Mouse (Mus musculus): ENCODE results near the gene Hebp1. TPM values are rescaled to one million over a fixed set of nuclear protein-coding genes. Genes with fewer than 3 reads are reported as not detected.

The Hebp1 gene
- polyA plus RNA-seq, 1 experiment from 2014 or later: 10.2 TPM

DNA sequence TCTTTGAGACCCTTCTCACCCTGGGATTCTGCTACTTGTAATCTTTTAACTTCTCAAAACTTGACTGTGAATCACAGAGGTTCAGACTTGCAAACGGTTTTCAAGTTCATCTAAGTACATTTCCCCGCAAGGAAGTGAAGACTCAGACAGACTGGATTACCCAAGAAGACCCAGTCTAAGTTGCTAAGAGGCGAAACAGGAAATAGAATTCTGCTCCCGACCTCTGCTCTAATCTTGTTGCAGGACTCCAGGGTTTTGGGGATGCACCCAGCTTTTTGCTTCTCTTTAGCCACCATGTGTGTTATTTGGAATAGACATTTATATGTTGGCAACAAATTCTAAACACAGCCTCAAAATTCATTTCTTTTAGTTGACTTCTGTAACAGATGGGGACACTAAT, 36.5 kb downstream of the Hebp1 start:
- Histone ChIP-seq H3K4me1 (replicated peaks) (peaks cover 11% of the 10 kb centered on the region; the same call in 1 of the 2 replicates), H3K4me3 (no peak overlapping the region), H3K9me3 (replicated peaks) (no peaks in the 10 kb centered on the region), H3K27ac (no peak overlapping the region), H3K27me3 (no peaks in the 10 kb centered on the region), H3K9ac (no peak overlapping the region), H3K36me3 (no peaks in the 10 kb centered on the region), H3K4me2 (no peak overlapping the region)
- ATAC-seq (replicated peaks; ENCODE audit: insufficient number of reproducible peaks, insufficient read depth, low FRiP score, low read depth): no peak
- whole genome bisulfite sequencing: 58% methylated on average over 4 of the region's 4 CpGs

DNA sequence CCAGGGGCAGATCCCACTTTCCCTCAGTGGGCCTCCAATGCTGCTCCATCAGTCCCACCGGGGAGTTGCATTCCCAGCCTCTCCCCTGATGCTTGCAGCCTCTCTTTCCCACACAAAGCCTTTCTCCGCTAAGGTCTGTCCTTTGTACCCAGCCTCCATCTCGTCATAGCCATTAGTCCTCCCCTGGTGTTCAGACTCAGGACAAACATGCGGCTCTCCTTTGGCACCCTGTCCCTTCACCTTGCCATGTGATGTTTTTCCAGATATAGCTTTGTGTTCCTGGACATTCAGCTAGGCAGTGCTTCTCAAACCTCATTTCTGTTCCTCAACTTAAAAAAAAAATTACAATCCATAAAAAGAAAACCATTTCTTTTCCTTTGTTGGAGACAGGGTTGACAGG, 39.3 kb downstream of the Hebp1 start:
- H3K36me3 ChIP-seq: no peaks in the 10 kb centered on the region
- no peak overlapping the region for H3K4me2 ChIP-seq
- no peak overlapping the region for H3K9ac ChIP-seq
- 65% methylated on average over 4 of the region's 4 CpGs for WGBS
- ATAC-seq (replicated peaks; ENCODE audit: insufficient number of reproducible peaks, insufficient read depth, low FRiP score, low read depth): no peak
- no peaks in the 10 kb centered on the region for H3K27me3 ChIP-seq
- H3K9me3 ChIP-seq (replicated peaks): no peaks in the 10 kb centered on the region
- H3K27ac ChIP-seq: no peak overlapping the region
- peaks cover 10% of the 10 kb centered on the region; the same call in 1 of the 2 replicates for H3K4me1 ChIP-seq (replicated peaks)
- no peak overlapping the region for H3K4me3 ChIP-seq

DNA sequence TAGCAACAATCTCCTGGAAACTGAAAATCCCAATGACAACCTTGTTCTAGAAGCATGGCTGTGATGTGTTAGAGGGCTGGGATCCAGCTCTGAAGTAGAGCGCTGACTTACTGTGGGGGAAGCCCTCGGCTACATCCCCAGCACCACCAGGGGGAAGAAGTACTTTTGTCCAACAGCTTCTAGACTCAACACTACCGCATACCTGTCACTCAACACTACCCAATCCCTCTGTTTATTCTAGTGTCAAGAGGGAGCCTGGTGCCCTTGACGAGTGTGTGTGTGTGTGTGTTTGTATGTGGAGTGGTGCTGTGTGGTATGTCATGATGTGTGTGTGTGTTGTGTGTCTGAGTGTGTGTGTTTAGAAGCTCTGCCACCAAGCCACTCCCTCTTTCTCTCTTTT, 40.3 kb downstream of the Hebp1 start:
- no peak overlapping the region for H3K4me3 ChIP-seq
- peaks cover 8% of the 10 kb centered on the region; the same call in 1 of the 2 replicates for H3K4me1 ChIP-seq (replicated peaks)
- ATAC-seq (replicated peaks; ENCODE audit: insufficient number of reproducible peaks, insufficient read depth, low FRiP score, low read depth): 0 out of 2 replicates have a peak, but pooled peaks have one; percentile 35
- no peaks in the 10 kb centered on the region for H3K9me3 ChIP-seq (replicated peaks)
- no peak overlapping the region for H3K9ac ChIP-seq
- H3K27me3 ChIP-seq: no peaks in the 10 kb centered on the region
- 40% methylated on average over 4 of the region's 4 CpGs for WGBS
- H3K36me3 ChIP-seq: no peaks in the 10 kb centered on the region
- H3K27ac ChIP-seq: no peak overlapping the region
- no peak overlapping the region for H3K4me2 ChIP-seq

DNA sequence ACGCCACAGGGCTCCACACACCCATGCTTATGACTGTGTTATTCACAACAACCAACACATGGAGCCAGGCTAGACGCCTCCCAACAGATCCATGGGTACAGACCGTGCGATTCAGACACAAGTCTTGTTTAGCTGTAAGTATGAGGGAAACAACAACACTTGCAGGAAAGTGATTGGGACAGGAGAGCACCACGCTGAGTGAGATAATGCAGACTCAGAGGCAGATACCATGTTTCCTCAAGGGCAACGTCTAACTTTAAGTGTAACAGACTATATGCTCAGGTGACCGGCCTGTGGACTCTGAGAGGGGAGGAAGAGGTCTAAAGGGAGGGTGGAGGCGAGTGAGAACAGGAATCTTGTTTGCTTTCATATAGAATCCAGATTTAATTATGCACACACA, 41.2 kb downstream of the Hebp1 start:
- H3K9ac ChIP-seq: no peak overlapping the region
- peaks cover 8% of the 10 kb centered on the region; the same call in 1 of the 2 replicates for H3K4me1 ChIP-seq (replicated peaks)
- H3K4me2 ChIP-seq: no peak overlapping the region; the same call in 1 of the 2 replicates
- no peak overlapping the region for H3K27ac ChIP-seq
- no peaks in the 10 kb centered on the region for H3K9me3 ChIP-seq (replicated peaks)
- no peaks in the 10 kb centered on the region for H3K27me3 ChIP-seq
- H3K36me3 ChIP-seq: no peaks in the 10 kb centered on the region
- 61% methylated on average over 8 of the region's 8 CpGs for WGBS
- ATAC-seq (replicated peaks; ENCODE audit: insufficient number of reproducible peaks, insufficient read depth, low FRiP score, low read depth): no peak
- H3K4me3 ChIP-seq: no peak overlapping the region

DNA sequence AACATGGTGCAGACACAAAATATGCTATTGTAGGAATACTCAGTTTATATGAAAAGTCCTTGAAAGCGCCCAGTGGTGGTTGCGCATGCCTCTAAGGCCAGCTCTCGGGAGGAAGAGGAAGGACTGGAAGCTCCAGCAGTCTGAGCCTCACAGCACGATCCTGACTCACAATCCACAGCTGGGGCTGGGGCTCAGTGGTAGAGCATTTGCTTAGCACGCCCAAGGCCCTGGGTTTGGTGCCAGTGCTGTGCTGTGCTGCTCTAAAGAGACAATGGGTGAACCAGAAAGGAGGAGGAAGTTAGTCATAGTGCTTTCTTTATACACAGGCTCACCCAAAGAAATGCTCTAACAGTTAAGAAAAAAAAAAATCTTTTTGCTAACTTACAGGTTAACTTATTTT, 44.1 kb downstream of the Hebp1 start:
- no peaks in the 10 kb centered on the region for H3K9me3 ChIP-seq (replicated peaks)
- H3K9ac ChIP-seq: no peak overlapping the region
- H3K4me2 ChIP-seq: no peak overlapping the region
- no peak for ATAC-seq (replicated peaks; ENCODE audit: insufficient number of reproducible peaks, insufficient read depth, low FRiP score, low read depth)
- peaks cover 5% of the 10 kb centered on the region; the same call in 1 of the 2 replicates for H3K27me3 ChIP-seq
- no peak overlapping the region for H3K27ac ChIP-seq
- no peaks in the 10 kb centered on the region for H3K36me3 ChIP-seq
- no peak overlapping the region for H3K4me3 ChIP-seq
- peaks cover 8% of the 10 kb centered on the region; the same call in 1 of the 2 replicates for H3K4me1 ChIP-seq (replicated peaks)
- 82% methylated on average over 5 of the region's 5 CpGs for whole genome bisulfite sequencing

DNA sequence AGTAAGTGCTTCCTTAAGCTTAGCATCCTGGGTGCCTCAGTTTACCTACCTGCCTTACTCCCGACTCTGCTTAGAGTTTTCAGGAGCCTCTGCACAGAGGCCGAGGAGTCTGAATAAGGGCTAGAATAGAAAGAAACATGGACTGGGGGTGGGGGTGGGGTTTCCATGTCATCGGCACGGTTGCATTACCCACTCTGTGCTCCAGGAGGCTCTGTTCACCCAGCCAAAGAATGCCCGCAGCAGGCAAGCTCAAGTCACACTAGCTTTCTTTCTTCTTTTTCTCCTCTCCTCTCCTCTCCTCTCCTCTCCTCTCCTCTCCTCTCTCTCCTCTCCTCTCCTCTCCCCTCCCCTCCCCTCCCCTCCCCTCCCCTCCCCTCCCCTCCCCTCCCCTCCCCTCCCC, 47.5 kb downstream of the Hebp1 start:
- Histone ChIP-seq H3K4me2 (no peak overlapping the region), H3K9me3 (replicated peaks) (no peaks in the 10 kb centered on the region), H3K4me1 (replicated peaks) (no peaks in the 10 kb centered on the region), H3K27ac (no peak overlapping the region), H3K27me3 (peaks cover 5% of the 10 kb centered on the region; the same call in 1 of the 2 replicates), H3K9ac (no peak overlapping the region), H3K4me3 (no peak overlapping the region), H3K36me3 (no peaks in the 10 kb centered on the region)
- ATAC-seq (replicated peaks; ENCODE audit: insufficient number of reproducible peaks, insufficient read depth, low FRiP score, low read depth): no peak
- 22% methylated on average over 5 of the region's 5 CpGs for WGBS

DNA sequence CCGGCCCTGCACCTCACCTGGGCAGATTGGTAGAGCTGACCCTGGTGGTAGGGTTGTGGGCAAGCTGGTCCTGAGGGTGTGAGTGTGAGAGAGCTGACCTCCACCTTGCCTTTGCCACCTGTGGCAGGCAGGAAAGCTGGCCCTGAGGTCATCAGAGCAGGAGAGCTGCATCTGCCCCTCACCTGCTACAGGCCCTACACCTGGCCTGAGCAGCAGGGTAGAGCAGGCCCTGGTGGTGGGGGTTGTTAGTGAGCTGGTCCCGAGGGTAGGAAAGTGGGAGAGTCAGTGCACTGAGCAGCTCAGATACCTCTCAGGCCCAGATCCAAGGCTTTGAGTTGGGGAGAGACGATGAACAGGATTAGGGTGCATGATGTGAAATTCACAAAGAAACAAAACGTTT, 48.1 kb downstream of the Hebp1 start:
- Histone ChIP-seq H3K27ac (no peak overlapping the region), H3K9ac (no peak overlapping the region), H3K9me3 (replicated peaks) (no peaks in the 10 kb centered on the region), H3K4me1 (replicated peaks) (no peaks in the 10 kb centered on the region), H3K4me3 (no peak overlapping the region), H3K36me3 (no peaks in the 10 kb centered on the region), H3K27me3 (peaks cover 5% of the 10 kb centered on the region; the same call in 1 of the 2 replicates), H3K4me2 (no peak overlapping the region)
- ATAC-seq (replicated peaks; ENCODE audit: insufficient number of reproducible peaks, insufficient read depth, low FRiP score, low read depth): no peak; the same call in 1 of the 2 replicates
- WGBS: 73% methylated on average over 4 of the region's 4 CpGs

DNA sequence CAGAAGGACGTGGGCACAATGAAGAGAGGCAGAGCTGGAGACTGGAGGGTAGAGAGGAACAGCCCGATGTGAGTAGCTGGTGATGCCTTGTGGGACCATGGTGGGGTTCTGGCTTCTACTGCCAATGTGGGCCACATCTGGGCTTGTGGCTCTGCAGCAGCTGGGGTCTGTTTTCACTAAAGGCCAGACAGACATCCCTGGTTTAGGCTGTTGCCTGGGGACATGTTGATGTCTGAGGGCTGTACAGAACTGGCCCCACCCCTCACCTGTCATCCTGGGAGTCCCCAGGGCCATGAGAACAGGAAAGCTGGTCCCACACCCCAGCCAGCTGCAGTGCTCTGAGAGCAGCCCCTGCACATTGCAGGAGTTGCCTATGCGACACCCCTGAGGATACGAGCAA, 48.6 kb downstream of the Hebp1 start:
- H3K27me3 ChIP-seq: peaks cover 5% of the 10 kb centered on the region; the same call in 1 of the 2 replicates
- no peak overlapping the region for H3K27ac ChIP-seq

DNA sequence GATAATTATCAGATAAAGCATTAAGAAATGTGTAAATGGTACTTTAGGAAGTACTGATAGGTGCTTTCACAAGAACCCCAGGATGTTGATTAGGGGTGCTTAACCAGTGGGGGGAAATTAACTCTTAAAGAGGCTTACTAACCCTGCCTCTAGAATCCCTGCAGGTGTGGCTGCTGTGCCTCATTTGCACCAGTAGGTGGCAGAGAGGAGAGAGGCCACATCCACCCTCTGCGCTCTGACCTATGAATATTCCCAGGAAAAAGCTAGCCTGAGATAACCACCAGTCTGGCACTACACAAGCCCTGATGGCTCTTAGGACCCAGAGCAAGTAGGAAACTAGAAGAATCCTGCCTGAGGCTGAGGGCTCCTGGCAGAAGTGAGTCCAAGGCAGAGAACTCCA, 49.3 kb downstream of the Hebp1 start:
- 34% methylated on average over 1 of the region's 1 CpGs for WGBS
- no peak for ATAC-seq (replicated peaks; ENCODE audit: insufficient number of reproducible peaks, insufficient read depth, low FRiP score, low read depth)
- H3K9me3 ChIP-seq (replicated peaks): no peaks in the 10 kb centered on the region

More for the DNA sequence above, 48.6 kb downstream of the Hebp1 start:
- no peak overlapping the region for H3K9ac ChIP-seq
- no peak overlapping the region for H3K4me3 ChIP-seq
- no peaks in the 10 kb centered on the region for H3K9me3 ChIP-seq (replicated peaks)
- WGBS: 71% methylated on average over 4 of the region's 4 CpGs
- H3K4me2 ChIP-seq: no peak overlapping the region
- H3K4me1 ChIP-seq (replicated peaks): no peaks in the 10 kb centered on the region
- ATAC-seq (replicated peaks; ENCODE audit: insufficient number of reproducible peaks, insufficient read depth, low FRiP score, low read depth): no peak
- no peaks in the 10 kb centered on the region for H3K36me3 ChIP-seq

DNA sequence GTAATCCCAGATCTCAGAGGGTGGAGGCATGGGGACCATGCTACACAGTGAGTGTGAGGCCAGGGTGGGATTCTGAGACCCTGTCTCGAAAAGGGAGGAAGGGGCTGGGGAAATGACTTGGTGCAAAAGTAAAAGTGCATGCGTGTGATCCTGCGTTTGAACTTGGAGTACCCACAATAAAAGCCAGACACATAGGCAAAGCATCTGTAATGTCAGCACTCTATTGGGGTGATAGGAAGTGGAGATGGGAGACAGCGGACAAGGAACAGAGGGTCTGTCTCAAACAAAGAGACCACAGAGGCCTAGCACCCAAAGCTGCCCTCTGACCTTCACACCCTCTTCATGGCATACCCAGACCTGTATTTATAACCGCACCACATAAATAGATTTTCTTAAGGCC, 51.8 kb downstream of the Hebp1 start:
- Histone ChIP-seq H3K36me3 (no peaks in the 10 kb centered on the region), H3K4me2 (no peak overlapping the region), H3K9ac (no peak overlapping the region), H3K4me3 (no peak overlapping the region), H3K9me3 (replicated peaks) (no peaks in the 10 kb centered on the region), H3K27me3 (peaks cover 5% of the 10 kb centered on the region; the same call in 1 of the 2 replicates), H3K27ac (no peak overlapping the region), H3K4me1 (replicated peaks) (peaks cover 3% of the 10 kb centered on the region; the same call in 1 of the 2 replicates)
- no peak for ATAC-seq (replicated peaks; ENCODE audit: insufficient number of reproducible peaks, insufficient read depth, low FRiP score, low read depth)
- WGBS: 85% methylated on average over 5 of the region's 5 CpGs

More for the DNA sequence above, 49.3 kb downstream of the Hebp1 start:
- peaks cover 5% of the 10 kb centered on the region; the same call in 1 of the 2 replicates for H3K27me3 ChIP-seq
- H3K4me3 ChIP-seq: no peak overlapping the region
- no peaks in the 10 kb centered on the region for H3K36me3 ChIP-seq
- no peak overlapping the region for H3K4me2 ChIP-seq
- H3K9ac ChIP-seq: no peak overlapping the region
- H3K27ac ChIP-seq: no peak overlapping the region
- H3K4me1 ChIP-seq (replicated peaks): no peaks in the 10 kb centered on the region

DNA sequence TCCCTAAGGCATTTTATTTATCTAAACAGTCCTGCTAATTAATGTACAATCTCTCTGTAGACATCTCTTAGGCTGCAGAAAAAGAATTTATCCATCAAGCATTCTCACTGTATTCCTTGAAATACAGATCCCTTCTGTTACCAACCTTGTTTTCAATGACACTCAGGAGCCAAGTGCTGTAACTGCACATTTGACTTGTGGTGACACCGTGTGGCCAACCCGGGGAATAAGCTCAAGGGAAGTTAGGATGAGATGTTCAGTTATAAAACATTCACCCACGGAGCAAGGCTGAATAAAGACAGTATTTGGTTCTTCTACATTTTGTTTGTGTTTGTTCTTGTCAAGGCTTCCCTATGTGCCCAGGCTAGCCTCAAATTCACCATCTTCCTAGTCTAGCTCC, 53.3 kb downstream of the Hebp1 start:
- no peak overlapping the region for H3K27ac ChIP-seq
- H3K4me2 ChIP-seq: no peak overlapping the region
- no peak for ATAC-seq (replicated peaks; ENCODE audit: insufficient number of reproducible peaks, insufficient read depth, low FRiP score, low read depth)
- H3K36me3 ChIP-seq: no peaks in the 10 kb centered on the region
- H3K4me3 ChIP-seq: no peak overlapping the region
- 2% methylated on average over 3 of the region's 3 CpGs for WGBS
- peaks cover 3% of the 10 kb centered on the region; the same call in 1 of the 2 replicates for H3K4me1 ChIP-seq (replicated peaks)
- H3K9me3 ChIP-seq (replicated peaks): no peaks in the 10 kb centered on the region
- H3K9ac ChIP-seq: no peak overlapping the region
- peaks cover 2% of the 10 kb centered on the region; the same call in 1 of the 2 replicates for H3K27me3 ChIP-seq

DNA sequence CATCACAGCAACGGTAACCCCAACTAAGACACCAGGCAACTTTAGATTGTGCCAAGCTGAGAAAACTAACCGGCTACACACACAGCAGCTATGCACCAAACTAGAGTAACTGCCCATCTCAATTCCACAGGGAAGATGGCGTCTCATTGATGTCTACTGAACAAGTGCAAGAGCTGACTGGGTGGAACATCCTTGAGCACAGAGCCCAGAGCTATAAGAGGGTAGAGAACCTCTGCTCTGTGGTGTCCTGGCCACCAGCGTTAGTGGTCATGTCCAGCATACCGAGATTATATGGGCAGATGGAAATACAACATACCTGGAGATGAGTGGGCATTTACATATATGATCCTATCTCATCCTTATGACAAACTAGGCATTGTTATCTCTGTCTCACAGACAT, 54.7 kb downstream of the Hebp1 start:
- Histone ChIP-seq H3K4me1 (replicated peaks) (peaks cover 3% of the 10 kb centered on the region; the same call in 1 of the 2 replicates), H3K27me3 (no peaks in the 10 kb centered on the region), H3K4me3 (no peak overlapping the region), H3K27ac (no peak overlapping the region), H3K9ac (no peak overlapping the region), H3K36me3 (no peaks in the 10 kb centered on the region), H3K9me3 (replicated peaks) (no peaks in the 10 kb centered on the region), H3K4me2 (no peak overlapping the region)
- no peak for ATAC-seq (replicated peaks; ENCODE audit: insufficient number of reproducible peaks, insufficient read depth, low FRiP score, low read depth)
- WGBS: 90% methylated on average over 5 of the region's 5 CpGs

Measured in heart, embryonic 15.5 days (tissue).